Mouse (Mus musculus): ENCODE measurements at regions not wholly inside any gene's neighbourhood (a gene's known extent, or its start where the extent isn't known, plus 50 kb on each side); places are given as distances from the start of the nearest gene placed in this dataset.
"Not testable (repeated sequence)": the region's sequence is repeated elsewhere in the genome, so short reads cannot be mapped to it uniquely, and the experiment has no call there.

DNA sequence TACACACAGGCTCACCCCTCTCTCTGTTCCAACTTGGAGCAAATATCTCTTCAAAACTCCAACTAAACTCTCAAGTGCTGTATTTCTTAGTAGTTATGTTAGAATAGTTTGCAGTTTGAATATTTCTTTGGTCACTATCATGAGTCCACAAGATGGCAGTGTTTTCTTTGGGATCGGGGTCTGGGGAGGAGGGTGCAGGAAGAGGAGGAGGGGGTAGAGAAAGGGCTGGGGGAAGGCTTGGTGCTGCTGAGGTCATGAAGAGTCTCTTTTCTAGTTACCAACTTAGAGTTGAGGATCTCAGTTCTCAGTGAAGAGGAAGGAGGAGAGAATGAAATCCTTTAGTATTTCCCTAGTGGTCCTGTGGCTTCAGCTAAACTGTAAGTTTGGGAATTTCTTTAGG, 863.6 kb downstream of the Dad1 start:
- not testable (repeated sequence) for TF ChIP-seq CTCF, EP300 (IDR thresholded peaks at IDR 0.05; ENCODE audit: low read depth)
